Comparison of ENCODE assay signal across 9 mouse cellular contexts in the genomic region with DNA sequence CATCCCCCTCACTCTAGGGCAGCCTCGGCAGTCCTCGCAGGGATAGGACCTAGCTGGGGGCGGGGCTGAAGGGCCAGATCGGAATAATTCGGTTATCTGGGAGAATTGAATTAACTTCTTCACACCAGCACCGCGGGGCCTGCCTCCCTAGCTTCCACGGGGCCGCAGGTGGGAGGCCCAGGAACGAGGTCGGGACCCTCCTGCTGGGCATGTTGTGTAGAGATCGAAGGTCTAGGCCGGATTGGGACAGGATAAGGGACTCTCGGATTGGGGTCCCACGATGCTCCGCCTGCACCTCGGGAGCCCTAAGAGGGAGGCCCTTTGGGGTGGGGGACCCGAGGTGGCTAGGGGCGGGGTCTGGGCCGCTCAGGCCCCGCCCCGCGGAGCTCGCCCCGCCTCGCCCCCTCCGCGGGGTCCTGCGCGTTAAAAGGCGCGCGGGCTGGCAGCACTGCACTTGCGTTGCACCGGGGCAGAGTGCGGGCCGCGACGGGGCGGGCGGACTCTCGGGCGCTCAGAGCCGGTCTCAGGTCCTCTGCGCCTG. TPM values are rescaled to one million over a fixed set of nuclear protein-coding genes. Genes with fewer than 3 reads are reported as not detected.
DNase-seq lines count a peak whose midpoint lies in the region; ATAC-seq and TF ChIP-seq lines count a peak whose summit lies in the region.
"Had no signal": no experiment of that assay in that cellular context is flagged by ENCODE, and none has a peak within 500 bp of the region (broad histone marks: within the 10 kb centered on the region; RNA-seq: fewer than 3 reads in every experiment).

A gene (plus strand): TSS at position 453 of the 541 bp plus-strand sequence.

- WGBS in forebrain, embryonic 15.5 days, result 1% methylated on average over 44 of the region's 45 CpGs
- 2% methylated on average over 44 of the region's 45 CpGs for WGBS in liver, embryonic 15.5 days (ENCODE audit: insufficient replicate concordance)

- H3K4me2 ChIP-seq in forebrain, embryonic 15.5 days (replicated peaks), result peak within 1 kb of the TSS; percentile 41
- peak within 1 kb of the TSS; percentile 40 for H3K4me2 ChIP-seq in liver, embryonic 15.5 days

- no peaks in the 10 kb centered on the region for H3K9me3 ChIP-seq in ES-Bruce4 (replicated peaks; ENCODE audit: control insufficient read depth, insufficient read depth, low read length, poor library complexity, severe bottlenecking)
- H3K9me3 ChIP-seq in forebrain, embryonic 15.5 days, result no peaks in the 10 kb centered on the region
- no peaks in the 10 kb centered on the region for H3K9me3 ChIP-seq in liver, embryonic 15.5 days (replicated peaks)

- H3K4me3 ChIP-seq in ES-Bruce4 (ENCODE audit: low read depth, low read length), result peak within 1 kb of the TSS; percentile 68
- peak within 1 kb of the TSS; percentile 31 for H3K4me3 ChIP-seq in forebrain, embryonic 15.5 days
- H3K4me3 ChIP-seq in liver, embryonic 15.5 days (replicated peaks), result peak within 1 kb of the TSS; percentile 15; the same call in 1 of the 2 replicates

- no peaks in the 10 kb centered on the region for H3K36me3 ChIP-seq in ES-Bruce4 (ENCODE audit: control insufficient read depth, insufficient read depth, low read length, poor library complexity, severe bottlenecking)
- H3K36me3 ChIP-seq in forebrain, embryonic 15.5 days, result no peaks in the 10 kb centered on the region
- no peaks in the 10 kb centered on the region for H3K36me3 ChIP-seq in liver, embryonic 15.5 days (replicated peaks)

- no peak within 1 kb of the TSS for H3K27ac ChIP-seq in ES-Bruce4 (ENCODE audit: insufficient read depth, low read length)
- no peak within 1 kb of the TSS for H3K27ac ChIP-seq in forebrain, embryonic 15.5 days (replicated peaks)
- H3K27ac ChIP-seq in liver, embryonic 15.5 days (replicated peaks), result no peak within 1 kb of the TSS

- ATAC-seq in forebrain, embryonic 15.5 days (replicated peaks), result 0 out of 2 replicates have a peak, but pooled peaks have one; percentile 23
- no peak for ATAC-seq in liver, embryonic 15.5 days (ENCODE audit: insufficient read depth)
- ATAC-seq in granulocyte monocyte progenitor cell, adult 5-6 weeks (replicated peaks; ENCODE audit: poor library complexity, severe bottlenecking), result no peak
- no peak for ATAC-seq in activated CD4-positive, CD25-positive, alpha-beta regulatory T cell, adult 4 months
- no peak for ATAC-seq in erythroid progenitor cell, adult 5-6 weeks (replicated peaks; ENCODE audit: low FRiP score, poor library complexity, severe bottlenecking)

- TF ChIP-seq POLR2A in ES-Bruce4 (IDR thresholded peaks at IDR 0.05; ENCODE audit: insufficient read depth, low read length), result no peak

- peaks cover 3% of the 10 kb centered on the region for H3K4me1 ChIP-seq in ES-Bruce4 (ENCODE audit: control insufficient read depth, insufficient read depth, low read length)
- peaks cover 28% of the 10 kb centered on the region for H3K4me1 ChIP-seq in forebrain, embryonic 15.5 days
- peaks cover 9% of the 10 kb centered on the region for H3K4me1 ChIP-seq in liver, embryonic 15.5 days (replicated peaks)

- DNase-seq in MN1 (ENCODE audit: low spot score), result peak; percentile 93
- DNase-seq in cerebellum, postnatal 25 days, result no peak
- DNase-seq: kidney, adult 11 months had no signal

- TF ChIP-seq CTCF in ES-Bruce4 (IDR thresholded peaks at IDR 0.05; ENCODE audit: low read depth, low read length), result no peak

- no peaks in the 10 kb centered on the region; the same call in 1 of the 2 replicates for H3K27me3 ChIP-seq in ES-Bruce4 (ENCODE audit: control insufficient read depth, insufficient read depth, low read length, poor library complexity, severe bottlenecking)
- peaks cover 62% of the 10 kb centered on the region for H3K27me3 ChIP-seq in forebrain, embryonic 15.5 days
- peaks cover 71% of the 10 kb centered on the region for H3K27me3 ChIP-seq in liver, embryonic 15.5 days

- H3K9ac ChIP-seq in ES-Bruce4 (ENCODE audit: low read depth, poor library complexity, severe bottlenecking), result peak within 1 kb of the TSS; percentile 86
- no peak within 1 kb of the TSS for H3K9ac ChIP-seq in forebrain, embryonic 15.5 days (replicated peaks)
- no peak within 1 kb of the TSS for H3K9ac ChIP-seq in liver, embryonic 15.5 days

- no peak for TF ChIP-seq EP300 in ES-Bruce4 (IDR thresholded peaks at IDR 0.05; ENCODE audit: insufficient read depth, low read depth, low read length)

RNA-seq across cellular contexts. Expression of the gene that starts here (rescaled TPM):
- 6.5 and 9.6 TPM in 2 replicates for polyA plus RNA-seq in ES-Bruce4 (2011; ENCODE audit: insufficient read depth, insufficient read length, low read depth, missing spikeins)
- polyA plus RNA-seq in forebrain, embryonic 15.5 days (2015; fragmentation: Nextera tagmentation; extraction: Ambion mirVana), result not detected in 2 replicates
- polyA plus RNA-seq in liver, embryonic 15.5 days (2015; fragmentation: Nextera tagmentation; extraction: Ambion mirVana), result not detected in 2 replicates
- not detected in 2 replicates for total RNA-seq in granulocyte monocyte progenitor cell, adult 5-6 weeks (2014; fragmentation: Nextera tagmentation)
- not detected in 2 replicates for total RNA-seq in granulocyte monocyte progenitor cell, adult 5-6 weeks (2017)
- polyA plus RNA-seq in activated CD4-positive, CD25-positive, alpha-beta regulatory T cell, adult 4 months (2017; shearing (Covaris generic)), result not detected
- not detected in 2 replicates for total RNA-seq in erythroid progenitor cell, adult 5-6 weeks (2015; ENCODE audit: low replicate concordance)
- total RNA-seq in erythroid progenitor cell, adult 5-6 weeks (2017; ENCODE audit: low replicate concordance), result not detected in 2 replicates

Comparison
In these comparisons a context has a peak if more than half of its experiments do, and no peak if none do; other contexts are left out.
1. Peak in ATAC-seq, H3K4me3 ChIP-seq and H3K4me2 ChIP-seq in forebrain, embryonic 15.5 days; RNA of the gene not detected or under 1 TPM.
2. H3K4me3 ChIP-seq: peak in every context shown above with its lines; median percentile 68 in ES-Bruce4; 31 in forebrain, embryonic 15.5 days; 15 in liver, embryonic 15.5 days.